Comparison of ENCODE assay signal across 8 mouse cellular contexts in the genomic region with DNA sequence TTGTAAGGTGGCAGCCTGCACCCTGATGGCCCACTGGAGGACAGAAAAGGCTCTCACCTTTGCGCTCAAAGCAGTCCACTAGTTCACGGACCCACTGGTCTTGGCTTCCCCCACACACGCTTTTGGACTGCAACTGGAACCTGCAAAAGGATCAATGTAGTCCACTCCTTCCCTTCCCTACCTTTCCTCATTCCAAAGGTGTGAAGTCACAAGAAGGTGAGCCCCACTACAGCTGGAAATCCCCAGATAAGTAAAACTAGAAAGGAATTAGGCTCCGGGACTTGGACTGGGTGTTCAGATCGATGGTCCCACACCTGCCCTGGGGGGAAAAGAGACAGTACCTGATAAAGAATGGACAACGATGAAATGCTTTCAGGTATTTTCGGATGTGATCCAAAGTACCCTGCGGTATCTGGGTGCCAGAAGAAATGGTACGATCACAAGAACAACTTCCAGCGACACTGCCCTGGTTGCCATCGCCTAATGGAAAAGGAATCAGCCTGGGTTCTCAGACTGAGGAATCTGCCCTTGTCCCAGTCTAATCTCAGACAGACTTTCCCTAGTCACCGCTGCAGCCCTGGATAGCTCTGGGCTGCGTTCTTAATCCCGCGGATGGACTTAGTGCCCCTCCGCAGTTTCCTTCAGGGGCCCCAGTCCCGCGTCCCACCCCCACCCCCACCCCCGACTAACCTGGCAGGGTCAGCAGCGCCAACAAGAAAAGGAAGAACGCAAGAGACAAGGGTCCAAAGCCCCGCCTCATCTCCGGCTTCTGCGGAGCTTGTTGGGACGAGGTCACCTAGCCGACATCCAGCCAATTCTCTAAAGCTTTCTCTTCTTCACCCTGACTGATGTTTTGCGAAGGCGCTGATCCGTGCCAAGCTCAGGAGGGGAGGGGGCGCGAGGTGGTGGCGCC. TPM values are rescaled to one million over a fixed set of nuclear protein-coding genes. Genes with fewer than 3 reads are reported as not detected.
DNase-seq lines count a peak whose midpoint lies in the region; ATAC-seq and TF ChIP-seq lines count a peak whose summit lies in the region.

Zmynd15 (plus strand) TSS at position 746 of the 913 bp plus-strand sequence.

- H3K9me3 ChIP-seq in kidney, embryonic 16.5 days (ENCODE audit: low read length), result 0 out of 2 replicates have a peak, but pooled peaks cover 5% of the 10 kb centered on the region
- H3K9me3 ChIP-seq in embryonic facial prominence, embryonic 15.5 days (replicated peaks), result no peaks in the 10 kb centered on the region
- no peaks in the 10 kb centered on the region; the same call in 1 of the 2 replicates for H3K9me3 ChIP-seq in liver, embryonic 11.5 days (ENCODE audit: control insufficient read depth, low read length)

- H3K4me1 ChIP-seq in kidney, embryonic 16.5 days (ENCODE audit: insufficient read depth, low read length), result peaks cover 11% of the 10 kb centered on the region; the same call in 1 of the 2 replicates
- H3K4me1 ChIP-seq in embryonic facial prominence, embryonic 15.5 days, result peaks cover 16% of the 10 kb centered on the region; the same call in 1 of the 2 replicates
- H3K4me1 ChIP-seq in liver, embryonic 11.5 days (replicated peaks; ENCODE audit: control insufficient read depth, insufficient read depth, low read length), result peaks cover 2% of the 10 kb centered on the region; the same call in 1 of the 2 replicates
- H3K4me1 ChIP-seq in olfactory bulb, adult 2 months (ENCODE audit: control insufficient read depth, insufficient read depth, low read length), result peaks cover 8% of the 10 kb centered on the region

- H3K27ac ChIP-seq in kidney, embryonic 16.5 days (ENCODE audit: low read length), result no peak within 1 kb of the TSS
- no peak within 1 kb of the TSS for H3K27ac ChIP-seq in embryonic facial prominence, embryonic 15.5 days (replicated peaks)
- no peak within 1 kb of the TSS for H3K27ac ChIP-seq in liver, embryonic 11.5 days (ENCODE audit: low read depth, low read length)
- no peak within 1 kb of the TSS for H3K27ac ChIP-seq in olfactory bulb, adult 2 months (ENCODE audit: insufficient read depth, low read depth, low read length)

- H3K9ac ChIP-seq in kidney, embryonic 16.5 days (replicated peaks; ENCODE audit: low read length), result peak within 1 kb of the TSS; percentile 62
- peak within 1 kb of the TSS; percentile 47 for H3K9ac ChIP-seq in embryonic facial prominence, embryonic 15.5 days
- H3K9ac ChIP-seq in liver, embryonic 11.5 days (ENCODE audit: low read depth, low read length), result peak within 1 kb of the TSS; percentile 17; the same call in 1 of the 2 replicates

- DNase-seq in kidney, adult 11 months, result no peak
- no peak for DNase-seq in liver, embryonic 11.5 days (ENCODE audit: low spot score)
- DNase-seq in T-cell, adult 2 months (ENCODE audit: low spot score), result no peak
- no peak for DNase-seq in thymus, postnatal 0 days (ENCODE audit: low spot score)

- WGBS in kidney, embryonic 16.5 days, result 19% methylated on average over 31 of the region's 32 CpGs
- WGBS in embryonic facial prominence, embryonic 15.5 days, result 13% methylated on average over 32 of the region's 32 CpGs
- 18% methylated on average over 32 of the region's 32 CpGs for WGBS in liver, embryonic 11.5 days
- 21% methylated on average over 32 of the region's 32 CpGs for WGBS in olfactory bulb, adult 2 months

- TF ChIP-seq CTCF in olfactory bulb, adult 2 months (IDR thresholded peaks at IDR 0.05; ENCODE audit: insufficient read depth, low read depth, low read length), result no peak

- H3K27me3 ChIP-seq in kidney, embryonic 16.5 days (ENCODE audit: insufficient read depth, low read length), result 0 out of 2 replicates have a peak, but pooled peaks cover 10% of the 10 kb centered on the region
- peaks cover 22% of the 10 kb centered on the region for H3K27me3 ChIP-seq in embryonic facial prominence, embryonic 15.5 days
- H3K27me3 ChIP-seq in liver, embryonic 11.5 days (replicated peaks; ENCODE audit: control insufficient read depth, insufficient read depth, low read length), result peaks cover 46% of the 10 kb centered on the region

- peak within 1 kb of the TSS; percentile 56 for H3K4me3 ChIP-seq in kidney, embryonic 16.5 days (ENCODE audit: low read length)
- H3K4me3 ChIP-seq in embryonic facial prominence, embryonic 15.5 days (replicated peaks), result peak within 1 kb of the TSS; percentile 56
- H3K4me3 ChIP-seq in liver, embryonic 11.5 days (ENCODE audit: low read depth, low read length), result peak within 1 kb of the TSS; percentile 47
- H3K4me3 ChIP-seq in olfactory bulb, adult 2 months (ENCODE audit: insufficient read depth, low read depth, low read length), result peak within 1 kb of the TSS; percentile 48

- ATAC-seq in kidney, embryonic 16.5 days (ENCODE audit: low FRiP score, low TSS enrichment), result peak; percentile 19; the same call in 1 of the 2 replicates
- ATAC-seq in embryonic facial prominence, embryonic 15.5 days (ENCODE audit: insufficient number of reproducible peaks, low FRiP score, low TSS enrichment, low read depth), result no peak
- no peak for ATAC-seq in liver, embryonic 11.5 days (replicated peaks; ENCODE audit: low FRiP score)
- ATAC-seq in erythroid progenitor cell, adult 5-6 weeks (replicated peaks; ENCODE audit: low FRiP score, poor library complexity, severe bottlenecking), result no peak

- TF ChIP-seq POLR2A in olfactory bulb, adult 2 months (IDR thresholded peaks at IDR 0.05; ENCODE audit: insufficient read depth, low read depth, low read length), result no peak

- peak within 1 kb of the TSS; percentile 91 for H3K4me2 ChIP-seq in kidney, embryonic 16.5 days (replicated peaks; ENCODE audit: low read depth, low read length)
- H3K4me2 ChIP-seq in embryonic facial prominence, embryonic 15.5 days (replicated peaks), result peak within 1 kb of the TSS; percentile 89
- H3K4me2 ChIP-seq in liver, embryonic 11.5 days, result peak within 1 kb of the TSS; percentile 69

- H3K36me3 ChIP-seq in kidney, embryonic 16.5 days (ENCODE audit: insufficient read depth, low read length), result no peaks in the 10 kb centered on the region
- peaks cover 5% of the 10 kb centered on the region; the same call in 1 of the 2 replicates for H3K36me3 ChIP-seq in embryonic facial prominence, embryonic 15.5 days
- no peaks in the 10 kb centered on the region for H3K36me3 ChIP-seq in liver, embryonic 11.5 days (ENCODE audit: control insufficient read depth, insufficient read depth, low read length)

RNA-seq across cellular contexts. Expression of gene Zmynd15, which starts in this region (rescaled TPM):
- polyA plus RNA-seq in kidney, embryonic 16.5 days (2015; fragmentation: Nextera tagmentation; extraction: Ambion mirVana), result 1.4 and 1.5 TPM in 2 replicates
- 0.63 and 0.71 TPM in 2 replicates for polyA plus RNA-seq in embryonic facial prominence, embryonic 15.5 days (2015; fragmentation: Nextera tagmentation; extraction: Ambion mirVana)
- polyA plus RNA-seq in liver, embryonic 11.5 days (2014; fragmentation: Nextera tagmentation; extraction: Ambion mirVana), result 0.19 and 0.58 TPM in 2 replicates
- polyA plus RNA-seq in olfactory bulb, adult 2 months (2012; ENCODE audit: insufficient read depth, insufficient read length, low replicate concordance, missing spikeins), result not detected in 2 replicates
- 4.8 and 5.1 TPM in 2 replicates for polyA plus RNA-seq in thymus, postnatal 0 days (2015; fragmentation: Nextera tagmentation; extraction: Ambion mirVana)
- total RNA-seq in erythroid progenitor cell, adult 5-6 weeks (2015; ENCODE audit: low replicate concordance), result not detected in 2 replicates
- total RNA-seq in erythroid progenitor cell, adult 5-6 weeks (2017; ENCODE audit: low replicate concordance), result not detected in 2 replicates
